Mouse (Mus musculus): ENCODE measurements around the gene Fam122a.

DNA sequence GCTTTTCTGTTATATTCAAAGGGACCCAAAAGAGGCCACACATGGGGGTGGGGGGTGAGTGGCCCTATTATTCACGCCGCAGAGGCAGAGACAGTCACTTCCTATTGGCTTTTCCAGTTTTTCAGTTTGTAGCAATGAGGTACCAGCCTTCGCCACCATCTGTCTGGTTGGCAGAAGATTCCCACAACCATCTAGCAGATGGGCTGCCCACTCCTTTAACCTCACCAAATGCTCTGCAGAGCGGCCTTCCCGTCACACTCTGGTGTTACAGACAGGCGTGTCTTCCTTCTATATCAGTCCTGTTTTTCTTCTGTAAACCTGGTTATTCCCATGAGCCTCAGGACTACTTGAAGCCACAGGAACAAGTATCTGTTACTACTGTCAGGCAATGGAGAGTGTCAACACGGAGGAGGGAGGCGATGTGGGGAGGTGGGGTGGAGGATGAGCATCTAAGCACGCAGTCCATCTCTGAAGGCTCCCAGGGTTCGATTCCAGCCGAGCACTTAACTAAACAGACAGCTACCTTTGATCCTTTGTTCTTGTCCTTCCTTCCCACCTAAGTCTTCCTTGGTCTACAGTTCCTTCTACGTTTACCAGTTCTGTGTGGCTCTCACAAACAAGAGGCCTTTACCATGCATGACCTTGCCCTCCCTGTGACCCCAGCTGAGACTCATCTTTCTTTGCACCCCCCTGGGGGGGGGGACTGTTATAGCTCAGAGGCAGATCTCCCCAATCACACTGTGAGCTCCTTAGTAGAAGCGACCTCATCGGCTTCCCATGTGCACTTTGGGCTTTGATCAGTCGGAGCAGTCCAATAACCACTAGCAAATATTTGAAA lies 46.5 kb upstream of the Fam122a start:
- TF ChIP-seq CTCF (IDR thresholded peaks at IDR 0.05; ENCODE audit: extremely low read depth, insufficient read depth, low read length) (no peak), POLR2A (IDR thresholded peaks at IDR 0.05; ENCODE audit: extremely low read depth, insufficient read depth, low read length) (no peak)
